Mouse (Mus musculus) MEL-GATA-1-ER (cell line): ENCODE data around the gene Ccdc116.
"Not testable (repeated sequence)": the region's sequence is repeated elsewhere in the genome, so short reads cannot be mapped to it uniquely, and the experiment has no call there.

Experiments used
- DNase-seq: peaks from one replicate; pipeline ENCODE4 v3.0.0-alpha.2; 2012; ENCODE audit warnings: low read depth; ENCODE audit errors: extremely low read depth

The Ccdc116 gene

GRCm38 (mm10) chr16:17146772-17147235, at the start of gene Ccdc116:
TSS of gene Ccdc116 (minus strand) at chr16:17147229.
- peak; percentile 77 for DNase-seq

GRCm38 (mm10) chr16:17193823-17194222, 46.8 kb upstream of the Ccdc116 start:
- DNase-seq = no peak

GRCm38 (mm10) chr16:17185475-17185874, 38.4 kb upstream of the Ccdc116 start:
- no peak for DNase-seq

GRCm38 (mm10) chr16:17183003-17183402, 36.0 kb upstream of the Ccdc116 start:
- DNase-seq = no peak

- DNase-seq = no peak
Observed at GRCm38 (mm10) chr16:17182136-17182535, 35.1 kb upstream of the Ccdc116 start.

- peak; percentile 97 for DNase-seq
Observed at GRCm38 (mm10) chr16:17181382-17181781, 34.4 kb upstream of the Ccdc116 start.

- no peak for DNase-seq
Observed at GRCm38 (mm10) chr16:17179706-17180105, 32.7 kb upstream of the Ccdc116 start.

- no peak for DNase-seq
Observed at GRCm38 (mm10) chr16:17177623-17178170, 30.7 kb upstream of the Ccdc116 start.

GRCm38 (mm10) chr16:17175765-17176164, 28.7 kb upstream of the Ccdc116 start:
- DNase-seq = no peak

GRCm38 (mm10) chr16:17168049-17168448, 21.0 kb upstream of the Ccdc116 start:
- no peak for DNase-seq

GRCm38 (mm10) chr16:17167179-17167578, 20.1 kb upstream of the Ccdc116 start:
- no peak for DNase-seq

GRCm38 (mm10) chr16:17165478-17165877, 18.4 kb upstream of the Ccdc116 start:
- not testable (repeated sequence) for DNase-seq

- no peak for DNase-seq
Observed at GRCm38 (mm10) chr16:17154346-17154745, 7.3 kb upstream of the Ccdc116 start.

GRCm38 (mm10) chr16:17151874-17152273, 4.8 kb upstream of the Ccdc116 start:
- DNase-seq = no peak

GRCm38 (mm10) chr16:17150520-17151258, 3.7 kb upstream of the Ccdc116 start:
- DNase-seq = no peak

- DNase-seq = peak; percentile 54
Observed at GRCm38 (mm10) chr16:17148084-17148483, 1.1 kb upstream of the Ccdc116 start.

- peak; percentile 48 for DNase-seq
Observed at GRCm38 (mm10) chr16:17147391-17147929, 431 bp upstream of the Ccdc116 start.

GRCm38 (mm10) chr16:17144339-17144738, 2.7 kb downstream of the Ccdc116 start, which contains the start of gene Ydjc:
TSS of gene Ydjc (plus strand) at chr16:17144621.
- DNase-seq = peak; percentile 69

GRCm38 (mm10) chr16:17137355-17137754, 9.7 kb downstream of the Ccdc116 start:
- no peak for DNase-seq

- DNase-seq = no peak
Observed at GRCm38 (mm10) chr16:17132906-17133200, 14.2 kb downstream of the Ccdc116 start.

- DNase-seq = peak; percentile 93
Observed at GRCm38 (mm10) chr16:17132089-17132905, 14.7 kb downstream of the Ccdc116 start, which contains the start of gene Sdf2l1. TSS of gene Sdf2l1 (minus strand) at chr16:17132383.
